Mouse (Mus musculus) olfactory bulb, adult 2 months (tissue): ENCODE measurements at regions not wholly inside any gene's neighbourhood (a gene's known extent, or its start where the extent isn't known, plus 50 kb on each side); places are given as distances from the start of the nearest gene placed in this dataset.

Experiments used
- CTCF ChIP-seq: fragments of 200-500 bp; IDR thresholded peaks from 2 replicates; pipeline ENCODE4 v1.5.1; 2012; ENCODE audit warnings: low read depth, mild to moderate bottlenecking, low read length, moderate library complexity; ENCODE audit not compliant: insufficient read depth
- POLR2A ChIP-seq: fragments of 200-500 bp; IDR thresholded peaks from 2 replicates; pipeline ENCODE4 v1.6.1; 2012; ENCODE audit warnings: mild to moderate bottlenecking, low read depth, low read length, moderate library complexity; ENCODE audit not compliant: insufficient read depth

GRCm38 (mm10) chr10:111099812-111100464 is 64.6 kb upstream of the Osbpl8 start:
- TF ChIP-seq CTCF (no peak), POLR2A (no peak)
